Mouse (Mus musculus) midbrain, embryonic 16.5 days (tissue): ENCODE data around the gene Srbd1. TPM values are rescaled to one million over a fixed set of nuclear protein-coding genes. Genes with fewer than 3 reads are reported as not detected.

Experiments used
- ATAC-seq: fragments of 200-750 bp; cut with Nextera tagmentation; 2 replicates; pipeline ENCODE4 v1.8.0; 2017; ENCODE audit warnings: moderate TSS enrichment
- H3K27ac ChIP-seq: fragments of 300-500 bp; sonication (generic); 2 replicates; pipeline ENCODE4 v1.5.1; 2014; ENCODE audit warnings: mild to moderate bottlenecking, low read length, mixed read lengths
- H3K27me3 ChIP-seq: fragments of 300-500 bp; sonication (generic); 2 replicates; pipeline ENCODE4 v1.6.1; 2014; ENCODE audit warnings: low read depth, low read length, mixed read lengths; ENCODE audit not compliant: control insufficient read depth, insufficient read depth
- H3K36me3 ChIP-seq: fragments of 300-500 bp; sonication (generic); 2 replicates; pipeline ENCODE4 v1.6.1; 2014; ENCODE audit warnings: mild to moderate bottlenecking, low read length, moderate library complexity, mixed read lengths; ENCODE audit not compliant: control insufficient read depth, insufficient read depth
- H3K4me1 ChIP-seq: fragments of 300-500 bp; sonication (generic); 2 replicates; pipeline ENCODE4 v1.6.1; 2014; ENCODE audit warnings: mild to moderate bottlenecking, low read length, mixed read lengths; ENCODE audit not compliant: control insufficient read depth, insufficient read depth
- H3K4me2 ChIP-seq: fragments of 300-500 bp; sonication (generic); 2 replicates; pipeline ENCODE4 v1.6.1; 2014; ENCODE audit warnings: mild to moderate bottlenecking, low read length, mixed read lengths
- H3K4me3 ChIP-seq: fragments of 300-500 bp; sonication (generic); 2 replicates; pipeline ENCODE4 v1.5.1; 2014; ENCODE audit warnings: low read depth, mild to moderate bottlenecking, low read length, moderate library complexity, mixed read lengths
- H3K9ac ChIP-seq: fragments of 300-500 bp; sonication (generic); 2 replicates; pipeline ENCODE4 v1.6.1; 2014; ENCODE audit warnings: low read depth, low read length, mixed read lengths
- H3K9me3 ChIP-seq: fragments of 300-500 bp; sonication (generic); replicated peaks from 2 replicates; pipeline ENCODE4 v1.6.1; 2014; ENCODE audit warnings: mild to moderate bottlenecking, low read length, mixed read lengths; ENCODE audit not compliant: control insufficient read depth, poor library complexity, severe bottlenecking
- WGBS: fragments of 180-500 bp; shearing (Covaris S2); extraction: QIAGEN DNeasy Blood & Tissue Kit; methylation state at CpG from one replicate; pipeline ENCODE4 v1.1.7; 2014; 5-methylcytosine and 5-hydroxymethylcytosine counted together
- polyA plus RNA-seq: library from polyadenylated mRNA; unstranded; fragments of >200 nt; fragmentation: Nextera tagmentation; extraction: Ambion mirVana; gene quantifications from 2 replicates; pipeline ENCODE4 v1.2.1, GENCODE M21; 2015

The Srbd1 gene
- polyA plus RNA-seq, result 15.5 and 15.7 TPM in 2 replicates

GRCm38 (mm10) chr17:86145079-86145951 is at the start of gene Srbd1:
Gene Srbd1 (minus strand): TSS chr17:86145175.
- peak within 1 kb of the TSS; percentile 59 for H3K27ac ChIP-seq
- H3K4me1 ChIP-seq, result peaks cover 8% of the 10 kb centered on the region
- ATAC-seq, result peak; percentile 94
- H3K9me3 ChIP-seq, result no peaks in the 10 kb centered on the region
- H3K27me3 ChIP-seq, result no peaks in the 10 kb centered on the region
- peak within 1 kb of the TSS; percentile 96 for H3K4me2 ChIP-seq
- peak within 1 kb of the TSS; percentile 50 for H3K4me3 ChIP-seq
- H3K36me3 ChIP-seq, result no peaks in the 10 kb centered on the region; the same call in 1 of the 2 replicates
- peak within 1 kb of the TSS; percentile 68 for H3K9ac ChIP-seq
- under 1% methylated on average over 31 of the region's 45 CpGs for WGBS

GRCm38 (mm10) chr17:86193979-86194378 is 49.0 kb upstream of the Srbd1 start:
- WGBS, result 95% methylated on average over 6 of the region's 6 CpGs
- no peaks in the 10 kb centered on the region for H3K9me3 ChIP-seq
- H3K9ac ChIP-seq, result no peak overlapping the region
- H3K27ac ChIP-seq, result no peak overlapping the region
- H3K36me3 ChIP-seq, result peaks cover 3% of the 10 kb centered on the region; the same call in 1 of the 2 replicates
- H3K4me2 ChIP-seq, result no peak overlapping the region
- no peak overlapping the region for H3K4me3 ChIP-seq
- ATAC-seq, result no peak
- no peaks in the 10 kb centered on the region for H3K4me1 ChIP-seq
- no peaks in the 10 kb centered on the region for H3K27me3 ChIP-seq

- H3K9ac ChIP-seq, result no peak overlapping the region
- H3K27me3 ChIP-seq, result no peaks in the 10 kb centered on the region
- H3K9me3 ChIP-seq, result no peaks in the 10 kb centered on the region
- no peak overlapping the region for H3K4me3 ChIP-seq
- no peak overlapping the region for H3K27ac ChIP-seq
- no peak for ATAC-seq
- H3K4me1 ChIP-seq, result peaks cover 11% of the 10 kb centered on the region; the same call in 1 of the 2 replicates
- no peak overlapping the region for H3K4me2 ChIP-seq
- 78% methylated on average over 1 of the region's 1 CpGs for WGBS
- H3K36me3 ChIP-seq, result peaks cover 3% of the 10 kb centered on the region; the same call in 1 of the 2 replicates
Observed at GRCm38 (mm10) chr17:86187777-86188176, 42.8 kb upstream of the Srbd1 start.

GRCm38 (mm10) chr17:86185584-86185983 is 40.6 kb upstream of the Srbd1 start:
- Histone ChIP-seq H3K4me1 (peaks cover 11% of the 10 kb centered on the region; the same call in 1 of the 2 replicates), H3K9ac (no peak overlapping the region), H3K27ac (no peak overlapping the region), H3K4me2 (no peak overlapping the region), H3K9me3 (no peaks in the 10 kb centered on the region), H3K36me3 (peaks cover 3% of the 10 kb centered on the region; the same call in 1 of the 2 replicates), H3K27me3 (no peaks in the 10 kb centered on the region), H3K4me3 (no peak overlapping the region)
- 40% methylated on average over 7 of the region's 7 CpGs for WGBS
- ATAC-seq, result no peak

GRCm38 (mm10) chr17:86184552-86185209 is 39.7 kb upstream of the Srbd1 start:
- Histone ChIP-seq H3K27ac (no peak overlapping the region), H3K4me3 (no peak overlapping the region), H3K27me3 (no peaks in the 10 kb centered on the region), H3K36me3 (peaks cover 3% of the 10 kb centered on the region; the same call in 1 of the 2 replicates), H3K9me3 (no peaks in the 10 kb centered on the region), H3K4me2 (no peak overlapping the region), H3K4me1 (peaks cover 11% of the 10 kb centered on the region; the same call in 1 of the 2 replicates), H3K9ac (no peak overlapping the region)
- ATAC-seq, result no peak
- 49% methylated on average over 9 of the region's 9 CpGs for WGBS

- WGBS, result 31% methylated on average over 2 of the region's 2 CpGs
- no peak overlapping the region for H3K27ac ChIP-seq
Observed at GRCm38 (mm10) chr17:86183788-86184187, 38.8 kb upstream of the Srbd1 start.

GRCm38 (mm10) chr17:86176722-86177121 is 31.7 kb upstream of the Srbd1 start:
- H3K4me2 ChIP-seq, result no peak overlapping the region
- no peak overlapping the region for H3K9ac ChIP-seq
- ATAC-seq, result no peak
- H3K4me3 ChIP-seq, result no peak overlapping the region
- WGBS, result 82% methylated on average over 7 of the region's 7 CpGs
- H3K4me1 ChIP-seq, result no peaks in the 10 kb centered on the region
- no peaks in the 10 kb centered on the region for H3K27me3 ChIP-seq
- no peak overlapping the region for H3K27ac ChIP-seq
- no peaks in the 10 kb centered on the region for H3K9me3 ChIP-seq
- no peaks in the 10 kb centered on the region for H3K36me3 ChIP-seq

More at GRCm38 (mm10) chr17:86183788-86184187, 38.8 kb upstream of the Srbd1 start:
- peaks cover 11% of the 10 kb centered on the region; the same call in 1 of the 2 replicates for H3K4me1 ChIP-seq
- no peak overlapping the region for H3K4me3 ChIP-seq
- no peaks in the 10 kb centered on the region for H3K27me3 ChIP-seq
- no peak overlapping the region for H3K9ac ChIP-seq
- no peak for ATAC-seq
- H3K4me2 ChIP-seq, result no peak overlapping the region
- no peaks in the 10 kb centered on the region for H3K9me3 ChIP-seq
- no peaks in the 10 kb centered on the region for H3K36me3 ChIP-seq

- no peak overlapping the region for H3K9ac ChIP-seq
- H3K4me1 ChIP-seq, result peaks cover 7% of the 10 kb centered on the region
- H3K36me3 ChIP-seq, result no peaks in the 10 kb centered on the region
- ATAC-seq, result no peak
- H3K4me3 ChIP-seq, result no peak overlapping the region
- H3K4me2 ChIP-seq, result no peak overlapping the region
- H3K9me3 ChIP-seq, result no peaks in the 10 kb centered on the region
- H3K27ac ChIP-seq, result no peak overlapping the region
- WGBS, result 60% methylated on average over 9 of the region's 9 CpGs
- H3K27me3 ChIP-seq, result no peaks in the 10 kb centered on the region
Observed at GRCm38 (mm10) chr17:86175516-86175915, 30.5 kb upstream of the Srbd1 start.
